Mouse (Mus musculus): Measurements from ENCODE around the gene Pramef25. TPM values are rescaled to one million over a fixed set of nuclear protein-coding genes. Genes with fewer than 3 reads are reported as not detected.

Gene Pramef25
- polyA plus RNA-seq, 1 experiment from 2014 or later, result not detected

Other genes starting within 250 kb of the Pramef25 start
- not detected in 2 replicates for gene Gm13089, start 248.3 kb downstream of the Pramef25 start, polyA plus RNA-seq (2015; fragmentation: Nextera tagmentation; extraction: Ambion mirVana)
- gene Gm13078, start 231.6 kb downstream of the Pramef25 start, polyA plus RNA-seq (2015; fragmentation: Nextera tagmentation; extraction: Ambion mirVana), result not detected in 2 replicates
- not detected in 2 replicates for gene Gm13023, start 161.7 kb downstream of the Pramef25 start, polyA plus RNA-seq (2015; fragmentation: Nextera tagmentation; extraction: Ambion mirVana)
- not detected in 2 replicates for gene Gm13084, start 134.9 kb downstream of the Pramef25 start, polyA plus RNA-seq (2015; fragmentation: Nextera tagmentation; extraction: Ambion mirVana)
- gene Gm13103, start 104.5 kb downstream of the Pramef25 start, polyA plus RNA-seq (2015; fragmentation: Nextera tagmentation; extraction: Ambion mirVana), result not detected in 2 replicates
- gene Pramef6, start 50.6 kb downstream of the Pramef25 start, polyA plus RNA-seq (2015; fragmentation: Nextera tagmentation; extraction: Ambion mirVana), result not detected in 2 replicates
- gene Gm13101, start 15.9 kb upstream of the Pramef25 start, polyA plus RNA-seq (2015; fragmentation: Nextera tagmentation; extraction: Ambion mirVana), result not detected in 2 replicates
- gene Pramef17, start 43.4 kb upstream of the Pramef25 start, polyA plus RNA-seq (2015; fragmentation: Nextera tagmentation; extraction: Ambion mirVana), result not detected in 2 replicates
- gene Pramel4, start 108.1 kb upstream of the Pramef25 start, polyA plus RNA-seq (2015; fragmentation: Nextera tagmentation; extraction: Ambion mirVana), result not detected in 2 replicates
- not detected in 2 replicates for gene Gm13102, start 155.5 kb upstream of the Pramef25 start, polyA plus RNA-seq (2015; fragmentation: Nextera tagmentation; extraction: Ambion mirVana)
- gene Oog3, start 211.6 kb upstream of the Pramef25 start, polyA plus RNA-seq (2015; fragmentation: Nextera tagmentation; extraction: Ambion mirVana), result not detected in 2 replicates
- gene Oog2, start 239.7 kb upstream of the Pramef25 start, polyA plus RNA-seq (2015; fragmentation: Nextera tagmentation; extraction: Ambion mirVana), result not detected in 2 replicates

All from lung, embryonic 16.5 days (tissue).